Mouse (Mus musculus) liver, embryonic 12.5 days (tissue): ENCODE measurements at regions not wholly inside any gene's neighbourhood (a gene's known extent, or its start where the extent isn't known, plus 50 kb on each side); places are given as distances from the start of the nearest gene placed in this dataset.

Source experiments
- ATAC-seq: fragments of 200-750 bp; cut with Nextera tagmentation; 2 replicates; pipeline ENCODE4 v1.8.0; 2017; ENCODE audit warnings: moderate number of reproducible peaks, mild to moderate bottlenecking, moderate library complexity
- H3K27ac ChIP-seq: fragments of 300-500 bp; sonication (generic); 2 replicates; pipeline ENCODE4 v1.5.1; 2016; ENCODE audit warnings: mild to moderate bottlenecking
- H3K27me3 ChIP-seq: fragments of 300-500 bp; sonication (generic); replicated peaks from 2 replicates; pipeline ENCODE4 v1.6.1; 2016; ENCODE audit warnings: mild to moderate bottlenecking, moderate library complexity
- H3K36me3 ChIP-seq: fragments of 300-500 bp; sonication (generic); 2 replicates; pipeline ENCODE4 v1.6.1; 2016; ENCODE audit warnings: mild to moderate bottlenecking, moderate library complexity
- H3K4me1 ChIP-seq: fragments of 300-500 bp; sonication (generic); 2 replicates; pipeline ENCODE4 v1.6.1; 2016
- H3K4me2 ChIP-seq: fragments of 300-500 bp; sonication (generic); 2 replicates; pipeline ENCODE4 v1.6.1; 2016; ENCODE audit warnings: mild to moderate bottlenecking, moderate library complexity
- H3K4me3 ChIP-seq: fragments of 300-500 bp; sonication (generic); 2 replicates; pipeline ENCODE4 v1.5.1; 2016; ENCODE audit warnings: mild to moderate bottlenecking, moderate library complexity
- H3K9ac ChIP-seq: fragments of 300-500 bp; sonication (generic); 2 replicates; pipeline ENCODE4 v1.6.1; 2016; ENCODE audit warnings: mild to moderate bottlenecking, moderate library complexity
- H3K9me3 ChIP-seq: fragments of 300-500 bp; sonication (generic); replicated peaks from 2 replicates; pipeline ENCODE4 v1.6.1; 2016; ENCODE audit warnings: mild to moderate bottlenecking, moderate library complexity
- WGBS: fragments of 180-500 bp; shearing (Covaris S2); methylation state at CpG from one replicate; pipeline ENCODE4 v1.1.7; 2016; ENCODE audit not compliant: insufficient replicate concordance; 5-methylcytosine and 5-hydroxymethylcytosine counted together

DNA sequence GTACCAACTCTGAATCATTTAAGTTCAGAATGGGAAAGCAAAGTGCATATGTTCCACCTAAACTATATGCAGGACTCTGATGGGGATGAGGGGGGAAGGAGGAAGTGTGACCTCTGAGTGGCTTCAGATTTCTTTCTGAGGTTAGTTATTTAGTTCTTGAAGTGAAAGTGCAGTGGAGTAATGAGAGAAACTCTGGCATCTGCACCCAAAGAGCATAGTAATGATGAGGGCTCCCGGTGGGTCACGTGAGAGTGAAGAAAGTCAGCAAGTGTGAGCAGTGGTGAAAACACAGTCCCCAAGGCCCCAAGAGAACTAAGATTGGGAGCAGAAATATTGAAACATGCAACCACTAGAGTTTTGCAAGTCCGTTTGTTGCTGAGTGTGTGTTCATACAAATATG is 102.5 kb upstream of the Tmc3 start:
- Histone ChIP-seq H3K4me2 (no peak overlapping the region), H3K27me3 (no peaks in the 10 kb centered on the region), H3K9ac (no peak overlapping the region), H3K4me3 (no peak overlapping the region), H3K36me3 (no peaks in the 10 kb centered on the region), H3K4me1 (no peaks in the 10 kb centered on the region), H3K9me3 (no peaks in the 10 kb centered on the region), H3K27ac (no peak overlapping the region)
- ATAC-seq: no peak
- 42% methylated on average over 3 of the region's 3 CpGs for WGBS

DNA sequence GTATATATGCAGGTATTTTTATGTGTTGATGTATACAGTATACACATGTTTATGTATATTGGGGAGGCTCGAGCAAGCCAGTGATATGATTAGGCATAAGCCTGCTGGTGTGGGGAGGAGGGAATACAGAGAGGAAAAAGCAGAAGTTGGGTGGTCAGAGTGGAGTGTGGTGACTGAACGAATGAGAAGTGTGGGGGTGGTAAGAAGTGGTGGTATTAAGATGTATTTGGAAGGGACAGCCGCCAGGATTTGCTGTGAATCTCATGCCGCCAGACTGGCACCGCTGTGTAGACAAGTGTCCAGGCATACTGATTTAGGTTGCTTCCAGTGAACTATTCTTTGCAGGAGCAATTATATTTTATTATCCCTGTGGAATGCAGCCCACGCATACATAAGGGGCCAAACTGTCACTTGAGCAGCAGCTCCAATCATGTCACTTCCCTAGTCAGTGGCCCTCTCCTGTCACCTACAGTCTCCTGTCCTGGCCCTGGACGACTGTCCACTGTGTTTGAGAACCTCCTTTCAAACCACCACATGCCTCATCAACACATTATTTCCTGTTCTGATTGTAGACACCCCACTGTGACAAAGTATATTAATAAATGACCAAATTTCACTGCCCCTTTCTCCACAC is 101.9 kb upstream of the Tmc3 start:
- Histone ChIP-seq H3K27ac (no peak overlapping the region), H3K9ac (no peak overlapping the region), H3K4me2 (no peak overlapping the region), H3K4me3 (no peak overlapping the region), H3K36me3 (no peaks in the 10 kb centered on the region), H3K4me1 (no peaks in the 10 kb centered on the region), H3K27me3 (no peaks in the 10 kb centered on the region), H3K9me3 (no peaks in the 10 kb centered on the region)
- ATAC-seq: no peak
- 32% methylated on average over 7 of the region's 7 CpGs for WGBS

DNA sequence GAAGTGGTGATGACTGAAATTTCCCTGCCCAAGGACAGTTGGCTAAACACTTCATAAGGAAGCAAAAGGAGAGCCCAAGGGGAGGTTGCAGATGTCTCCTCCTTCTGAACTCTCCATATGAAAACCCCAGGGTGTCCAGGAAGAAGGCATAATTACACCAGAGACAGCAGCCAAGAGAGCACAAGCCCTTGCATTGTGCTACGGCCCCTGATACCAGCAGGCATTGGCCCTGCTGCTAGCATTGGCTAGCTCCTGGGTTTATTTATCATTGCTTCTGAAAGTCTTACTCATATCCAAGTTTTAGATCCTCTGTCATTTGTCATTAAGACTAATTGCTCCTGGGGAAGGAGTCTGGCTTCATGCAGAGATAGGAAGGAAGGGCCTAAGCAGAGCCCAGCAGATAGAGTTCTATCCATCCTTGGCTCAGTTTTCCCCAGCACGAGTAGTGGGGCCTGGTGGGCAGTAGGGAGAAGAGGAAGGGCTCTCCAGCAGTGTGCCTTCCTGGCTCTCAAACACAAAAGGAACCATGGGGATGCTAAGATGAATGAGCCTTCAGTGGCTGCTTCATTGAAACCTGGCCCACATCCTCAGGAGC is 98.5 kb upstream of the Tmc3 start:
- no peaks in the 10 kb centered on the region for H3K4me1 ChIP-seq
- H3K9ac ChIP-seq: no peak overlapping the region
- H3K4me2 ChIP-seq: no peak overlapping the region
- ATAC-seq: no peak
- no peak overlapping the region for H3K4me3 ChIP-seq
- no peaks in the 10 kb centered on the region for H3K36me3 ChIP-seq
- H3K9me3 ChIP-seq: no peaks in the 10 kb centered on the region
- 33% methylated on average over 2 of the region's 2 CpGs for WGBS
- no peak overlapping the region for H3K27ac ChIP-seq
- H3K27me3 ChIP-seq: no peaks in the 10 kb centered on the region

- H3K9me3 ChIP-seq: no peaks in the 10 kb centered on the region
- WGBS: 71% methylated on average over 1 of the region's 1 CpGs
- H3K4me2 ChIP-seq: no peak overlapping the region
- H3K9ac ChIP-seq: no peak overlapping the region
- H3K36me3 ChIP-seq: no peaks in the 10 kb centered on the region
- H3K4me3 ChIP-seq: no peak overlapping the region
- H3K27ac ChIP-seq: no peak overlapping the region
- no peak for ATAC-seq
- H3K4me1 ChIP-seq: no peaks in the 10 kb centered on the region
- H3K27me3 ChIP-seq: no peaks in the 10 kb centered on the region
Measured at GRCm38 (mm10) chr7:83489790-83490189, 94.9 kb upstream of the Tmc3 start.

- H3K27me3 ChIP-seq: no peaks in the 10 kb centered on the region
- H3K4me1 ChIP-seq: no peaks in the 10 kb centered on the region
- no peak overlapping the region for H3K4me3 ChIP-seq
- WGBS: 39% methylated on average over 2 of the region's 2 CpGs
- no peaks in the 10 kb centered on the region for H3K9me3 ChIP-seq
- no peak overlapping the region for H3K4me2 ChIP-seq
- no peak for ATAC-seq
- no peak overlapping the region for H3K9ac ChIP-seq
- no peak overlapping the region for H3K27ac ChIP-seq
- no peaks in the 10 kb centered on the region for H3K36me3 ChIP-seq
Measured at GRCm38 (mm10) chr7:83504996-83505645, 79.6 kb upstream of the Tmc3 start.

DNA sequence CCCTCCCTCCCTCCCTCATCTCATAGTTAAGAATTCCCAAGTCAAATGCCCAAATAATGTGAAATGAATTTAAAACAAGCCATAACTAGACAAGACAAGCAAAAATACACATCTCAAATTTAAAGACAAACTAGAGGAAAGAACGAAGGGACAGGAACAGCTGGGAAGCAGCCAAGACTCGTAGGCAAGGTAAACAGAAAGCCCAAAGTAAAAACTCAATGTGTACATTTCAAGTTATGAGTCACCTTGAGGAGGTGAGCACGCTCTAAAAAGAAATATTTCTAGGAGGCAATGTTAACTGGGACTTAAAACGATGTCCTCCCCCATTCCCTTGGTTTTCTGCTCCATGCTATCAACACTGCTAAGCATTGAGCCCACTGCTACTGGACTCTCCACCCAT is 68.4 kb upstream of the Tmc3 start:
- H3K4me2 ChIP-seq: no peak overlapping the region
- H3K4me1 ChIP-seq: no peaks in the 10 kb centered on the region
- H3K9me3 ChIP-seq: no peaks in the 10 kb centered on the region
- no peaks in the 10 kb centered on the region for H3K36me3 ChIP-seq
- 46% methylated on average over 4 of the region's 4 CpGs for WGBS
- no peak overlapping the region for H3K9ac ChIP-seq
- ATAC-seq: no peak
- H3K4me3 ChIP-seq: no peak overlapping the region
- H3K27me3 ChIP-seq: no peaks in the 10 kb centered on the region
- no peak overlapping the region for H3K27ac ChIP-seq

- H3K4me2 ChIP-seq: no peak overlapping the region
- no peaks in the 10 kb centered on the region for H3K36me3 ChIP-seq
- no peaks in the 10 kb centered on the region for H3K27me3 ChIP-seq
- ATAC-seq: no peak
- no peak overlapping the region for H3K4me3 ChIP-seq
- no peak overlapping the region for H3K27ac ChIP-seq
- H3K4me1 ChIP-seq: no peaks in the 10 kb centered on the region
- H3K9ac ChIP-seq: no peak overlapping the region
- 77% methylated on average over 7 of the region's 7 CpGs for WGBS
- no peaks in the 10 kb centered on the region for H3K9me3 ChIP-seq
Measured at GRCm38 (mm10) chr7:83521511-83521910, 63.2 kb upstream of the Tmc3 start.
